Mouse (Mus musculus) forebrain, embryonic 15.5 days (tissue): ENCODE data around the gene Gm27021. TPM values are rescaled to one million over a fixed set of nuclear protein-coding genes. Genes with fewer than 3 reads are reported as not detected.

ENCODE experiments used
- ATAC-seq: fragments of 200-750 bp; cut with Nextera tagmentation; replicated peaks from 2 replicates; pipeline ENCODE4 v1.8.0; 2017; ENCODE audit warnings: mild to moderate bottlenecking, moderate TSS enrichment, moderate library complexity
- H3K27ac ChIP-seq: fragments of 300-500 bp; sonication (generic); replicated peaks from 2 replicates; pipeline ENCODE4 v1.5.1; 2015; ENCODE audit warnings: mild to moderate bottlenecking, inconsistent platforms
- H3K27me3 ChIP-seq: fragments of 300-500 bp; sonication (generic); 2 replicates; pipeline ENCODE4 v1.6.1; 2015; ENCODE audit warnings: inconsistent platforms
- H3K36me3 ChIP-seq: fragments of 300-500 bp; sonication (generic); 2 replicates; pipeline ENCODE4 v1.6.1; 2015; ENCODE audit warnings: mild to moderate bottlenecking, inconsistent platforms
- H3K4me1 ChIP-seq: fragments of 300-500 bp; sonication (generic); 2 replicates; pipeline ENCODE4 v1.6.1; 2015; ENCODE audit warnings: inconsistent platforms
- H3K4me2 ChIP-seq: fragments of 300-500 bp; sonication (generic); replicated peaks from 2 replicates; pipeline ENCODE4 v1.6.1; 2015; ENCODE audit warnings: mild to moderate bottlenecking, inconsistent platforms
- H3K4me3 ChIP-seq: fragments of 300-500 bp; sonication (generic); 2 replicates; pipeline ENCODE4 v1.5.1; 2015; ENCODE audit warnings: mild to moderate bottlenecking, inconsistent platforms
- H3K9ac ChIP-seq: fragments of 300-500 bp; sonication (generic); replicated peaks from 2 replicates; pipeline ENCODE4 v1.6.1; 2015; ENCODE audit warnings: mild to moderate bottlenecking, inconsistent platforms
- H3K9me3 ChIP-seq: fragments of 300-500 bp; sonication (generic); 2 replicates; pipeline ENCODE4 v1.6.1; 2016; ENCODE audit warnings: inconsistent platforms
- WGBS: fragments of 180-500 bp; shearing (Covaris S2); methylation state at CpG from one replicate; pipeline ENCODE4 v1.1.7; 2015; ENCODE audit warnings: mixed read lengths; 5-methylcytosine and 5-hydroxymethylcytosine counted together
- polyA plus RNA-seq: library from polyadenylated mRNA; unstranded; fragments of >200 nt; fragmentation: Nextera tagmentation; extraction: Ambion mirVana; gene quantifications from 2 replicates; pipeline ENCODE4 v1.2.1, GENCODE M21; 2015

Gene Gm27021
- polyA plus RNA-seq, 1 experiment from 2014 or later: 6.6 TPM

- Histone ChIP-seq H3K9ac (no peak overlapping the region), H3K4me2 (no peak overlapping the region), H3K27me3 (peaks cover 28% of the 10 kb centered on the region; the same call in 1 of the 2 replicates), H3K4me1 (peaks cover 16% of the 10 kb centered on the region), H3K9me3 (no peaks in the 10 kb centered on the region), H3K27ac (no peak overlapping the region), H3K4me3 (no peak overlapping the region), H3K36me3 (no peaks in the 10 kb centered on the region)
- 74% methylated on average over 21 of the region's 21 CpGs for WGBS
- no peak for ATAC-seq
Observed at GRCm38 (mm10) chr8:120631441-120632375, 36.2 kb downstream of the Gm27021 start.

- WGBS: 65% methylated on average over 6 of the region's 6 CpGs
- H3K9ac ChIP-seq: no peak overlapping the region
- H3K4me3 ChIP-seq: no peak overlapping the region
- no peak for ATAC-seq
- no peak overlapping the region for H3K27ac ChIP-seq
- H3K36me3 ChIP-seq: no peaks in the 10 kb centered on the region
- H3K9me3 ChIP-seq: no peaks in the 10 kb centered on the region
- H3K4me1 ChIP-seq: peaks cover 16% of the 10 kb centered on the region
- peaks cover 28% of the 10 kb centered on the region; the same call in 1 of the 2 replicates for H3K27me3 ChIP-seq
- no peak overlapping the region for H3K4me2 ChIP-seq
Observed at GRCm38 (mm10) chr8:120630848-120631247, 37.0 kb downstream of the Gm27021 start.

GRCm38 (mm10) chr8:120630031-120630430 lies 37.8 kb downstream of the Gm27021 start:
- H3K4me1 ChIP-seq: peaks cover 16% of the 10 kb centered on the region
- H3K4me3 ChIP-seq: no peak overlapping the region
- no peak overlapping the region for H3K4me2 ChIP-seq
- ATAC-seq: no peak
- H3K36me3 ChIP-seq: no peaks in the 10 kb centered on the region
- peaks cover 23% of the 10 kb centered on the region; the same call in 1 of the 2 replicates for H3K27me3 ChIP-seq
- WGBS: 42% methylated on average over 5 of the region's 5 CpGs
- H3K9me3 ChIP-seq: no peaks in the 10 kb centered on the region
- H3K9ac ChIP-seq: no peak overlapping the region
- H3K27ac ChIP-seq: no peak overlapping the region

- no peaks in the 10 kb centered on the region for H3K27me3 ChIP-seq
- no peaks in the 10 kb centered on the region for H3K9me3 ChIP-seq
- H3K4me3 ChIP-seq: no peak overlapping the region
- 0 out of 2 replicates have a peak, but pooled peaks have one; percentile 51 for ATAC-seq
- no peaks in the 10 kb centered on the region for H3K36me3 ChIP-seq
- no peak overlapping the region for H3K9ac ChIP-seq
- H3K27ac ChIP-seq: no peak overlapping the region
- WGBS: 61% methylated on average over 5 of the region's 5 CpGs
- H3K4me1 ChIP-seq: no peaks in the 10 kb centered on the region
- no peak overlapping the region for H3K4me2 ChIP-seq
Observed at GRCm38 (mm10) chr8:120627298-120627697, 40.6 kb downstream of the Gm27021 start.

GRCm38 (mm10) chr8:120626461-120626860 lies 41.4 kb downstream of the Gm27021 start:
- H3K27ac ChIP-seq: no peak overlapping the region
- H3K9me3 ChIP-seq: no peaks in the 10 kb centered on the region
- ATAC-seq: no peak
- H3K4me3 ChIP-seq: no peak overlapping the region
- H3K27me3 ChIP-seq: no peaks in the 10 kb centered on the region
- no peak overlapping the region for H3K4me2 ChIP-seq
- H3K36me3 ChIP-seq: no peaks in the 10 kb centered on the region
- H3K9ac ChIP-seq: no peak overlapping the region
- H3K4me1 ChIP-seq: peaks cover 3% of the 10 kb centered on the region
- WGBS: 57% methylated on average over 11 of the region's 11 CpGs

GRCm38 (mm10) chr8:120623608-120624007 lies 44.3 kb downstream of the Gm27021 start:
- H3K36me3 ChIP-seq: no peaks in the 10 kb centered on the region
- no peak overlapping the region for H3K4me2 ChIP-seq
- H3K27ac ChIP-seq: no peak overlapping the region
- no peak overlapping the region for H3K4me3 ChIP-seq
- H3K9me3 ChIP-seq: no peaks in the 10 kb centered on the region
- no peak overlapping the region for H3K9ac ChIP-seq
- H3K27me3 ChIP-seq: no peaks in the 10 kb centered on the region
- H3K4me1 ChIP-seq: peaks cover 7% of the 10 kb centered on the region
- WGBS: 24% methylated on average over 2 of the region's 2 CpGs
- no peak for ATAC-seq

- peaks cover 18% of the 10 kb centered on the region for H3K4me1 ChIP-seq
- WGBS: 72% methylated on average over 14 of the region's 14 CpGs
- no peak overlapping the region for H3K9ac ChIP-seq
- ATAC-seq: no peak
- no peak overlapping the region for H3K27ac ChIP-seq
- H3K4me3 ChIP-seq: no peak overlapping the region
- no peaks in the 10 kb centered on the region for H3K27me3 ChIP-seq
- no peaks in the 10 kb centered on the region for H3K36me3 ChIP-seq
- no peaks in the 10 kb centered on the region for H3K9me3 ChIP-seq
- no peak overlapping the region for H3K4me2 ChIP-seq
Observed at GRCm38 (mm10) chr8:120622161-120622560, 45.7 kb downstream of the Gm27021 start.

GRCm38 (mm10) chr8:120620441-120620840 lies 47.4 kb downstream of the Gm27021 start:
- Histone ChIP-seq H3K9ac (no peak overlapping the region), H3K27me3 (no peaks in the 10 kb centered on the region), H3K27ac (no peak overlapping the region), H3K4me2 (no peak overlapping the region), H3K9me3 (no peaks in the 10 kb centered on the region), H3K4me1 (peaks cover 27% of the 10 kb centered on the region), H3K4me3 (no peak overlapping the region), H3K36me3 (no peaks in the 10 kb centered on the region)
- WGBS: 57% methylated on average over 7 of the region's 7 CpGs
- no peak for ATAC-seq

GRCm38 (mm10) chr8:120619235-120620180 lies 48.4 kb downstream of the Gm27021 start:
- no peak overlapping the region for H3K4me2 ChIP-seq
- no peak for ATAC-seq
- H3K4me3 ChIP-seq: no peak overlapping the region
- H3K4me1 ChIP-seq: peaks cover 27% of the 10 kb centered on the region
- no peak overlapping the region for H3K27ac ChIP-seq
- H3K27me3 ChIP-seq: no peaks in the 10 kb centered on the region
- no peaks in the 10 kb centered on the region for H3K36me3 ChIP-seq
- 64% methylated on average over 11 of the region's 11 CpGs for WGBS
- H3K9ac ChIP-seq: no peak overlapping the region
- H3K9me3 ChIP-seq: no peaks in the 10 kb centered on the region

GRCm38 (mm10) chr8:120618110-120618509 lies 49.8 kb downstream of the Gm27021 start:
- Histone ChIP-seq H3K9me3 (no peaks in the 10 kb centered on the region), H3K36me3 (no peaks in the 10 kb centered on the region), H3K4me1 (peaks cover 27% of the 10 kb centered on the region), H3K27ac (peak overlapping the region; percentile 47; the same call in 1 of the 2 replicates), H3K4me2 (0 out of 2 replicates have a peak overlapping the region, but pooled peaks have one; percentile 16), H3K27me3 (no peaks in the 10 kb centered on the region), H3K9ac (peak overlapping the region; percentile 30; the same call in 1 of the 2 replicates), H3K4me3 (no peak overlapping the region)
- peak; percentile 57 for ATAC-seq
- 0% methylated on average over 6 of the region's 6 CpGs for WGBS

- Histone ChIP-seq H3K9ac (no peak overlapping the region), H3K4me2 (no peak overlapping the region), H3K9me3 (no peaks in the 10 kb centered on the region), H3K4me3 (no peak overlapping the region), H3K27me3 (no peaks in the 10 kb centered on the region), H3K36me3 (no peaks in the 10 kb centered on the region), H3K4me1 (peaks cover 27% of the 10 kb centered on the region), H3K27ac (peak overlapping the region; percentile 62)
- ATAC-seq: peak; percentile 38; the same call in 1 of the 2 replicates
- WGBS: 19% methylated on average over 7 of the region's 8 CpGs
Observed at GRCm38 (mm10) chr8:120616663-120617626, 50.9 kb downstream of the Gm27021 start.
